Mouse (Mus musculus) midbrain, postnatal 0 days (tissue): Measurements from ENCODE around the gene F3. TPM values are rescaled to one million over a fixed set of nuclear protein-coding genes. Genes with fewer than 3 reads are reported as not detected.

Experiments used
- ATAC-seq: fragments of 200-750 bp; cut with Nextera tagmentation; 2 replicates; pipeline ENCODE4 v1.8.0; 2017; ENCODE audit warnings: moderate number of reproducible peaks, mild to moderate bottlenecking, moderate TSS enrichment, moderate library complexity; ENCODE audit not compliant: low FRiP score
- DNase-seq: peaks from one replicate; pipeline ENCODE4 v3.0.0-alpha.2; 2015; ENCODE audit warnings: low spot score
- H3K27ac ChIP-seq: fragments of 300-500 bp; sonication (generic); 2 replicates; pipeline ENCODE4 v1.5.1; 2014; ENCODE audit warnings: low read depth, mild to moderate bottlenecking, low read length, mixed read lengths
- H3K27me3 ChIP-seq: fragments of 300-500 bp; sonication (generic); 2 replicates; pipeline ENCODE4 v1.6.1; 2014; ENCODE audit warnings: low read length, control low read depth, mixed read lengths; ENCODE audit not compliant: insufficient read depth
- H3K36me3 ChIP-seq: fragments of 300-500 bp; sonication (generic); 2 replicates; pipeline ENCODE4 v1.6.1; 2014; ENCODE audit warnings: low read length, control low read depth, mixed read lengths; ENCODE audit not compliant: insufficient read depth
- H3K4me1 ChIP-seq: fragments of 300-500 bp; sonication (generic); 2 replicates; pipeline ENCODE4 v1.6.1; 2014; ENCODE audit warnings: mild to moderate bottlenecking, control low read depth, antibody characterized with exemption, low read length, mixed read lengths; ENCODE audit not compliant: insufficient read depth
- H3K4me2 ChIP-seq: fragments of 300-500 bp; sonication (generic); 2 replicates; pipeline ENCODE4 v1.6.1; 2014; ENCODE audit warnings: low read depth, mild to moderate bottlenecking, low read length, mixed read lengths; ENCODE audit not compliant: poor library complexity, severe bottlenecking
- H3K4me3 ChIP-seq: fragments of 300-500 bp; sonication (generic); 2 replicates; pipeline ENCODE4 v1.5.1; 2014; ENCODE audit warnings: low read depth, mild to moderate bottlenecking, low read length, moderate library complexity
- H3K9ac ChIP-seq: fragments of 300-500 bp; sonication (generic); replicated peaks from 2 replicates; pipeline ENCODE4 v1.6.1; 2014; ENCODE audit warnings: mild to moderate bottlenecking, low read length, moderate library complexity, mixed read lengths; ENCODE audit not compliant: poor library complexity, severe bottlenecking
- H3K9me3 ChIP-seq: fragments of 300-500 bp; sonication (generic); 2 replicates; pipeline ENCODE4 v1.6.1; 2016; ENCODE audit warnings: low read length, control low read depth
- CTCF ChIP-seq: IDR thresholded peaks from 2 replicates; pipeline ENCODE4 v1.5.1; 2016; ENCODE audit warnings: antibody characterized with exemption, mild to moderate bottlenecking
- WGBS: fragments of 180-500 bp; shearing (Covaris S2); extraction: QIAGEN DNeasy Blood & Tissue Kit; methylation state at CpG from one replicate; pipeline ENCODE4 v1.1.7; 2014; 5-methylcytosine and 5-hydroxymethylcytosine counted together
- polyA plus RNA-seq: library from polyadenylated mRNA; unstranded; fragments of >200 nt; fragmentation: Nextera tagmentation; extraction: Ambion mirVana; gene quantifications from 2 replicates; pipeline ENCODE4 v1.2.1, GENCODE M21; 2015
- total RNA-seq: library from RNA; depleted of rRNA; stranded (reverse); fragments of >200 nt; gene quantifications from 2 replicates; pipeline ENCODE4 v1.2.3, GENCODE M21; 2014; rRNA removed

F3 gene
- total RNA-seq (12.6 and 15.6 TPM in 2 replicates), polyA plus RNA-seq (16.5 and 16.7 TPM in 2 replicates)

- peak; percentile 79 for TF ChIP-seq CTCF
- Histone ChIP-seq H3K4me3 (peak within 1 kb of the TSS; percentile 70), H3K4me2 (peak within 1 kb of the TSS; percentile 71), H3K27ac (peak within 1 kb of the TSS; percentile 68), H3K36me3 (no peaks in the 10 kb centered on the region), H3K9ac (peak within 1 kb of the TSS; percentile 75), H3K4me1 (peaks cover 3% of the 10 kb centered on the region; the same call in 1 of the 2 replicates), H3K27me3 (no peaks in the 10 kb centered on the region), H3K9me3 (no peaks in the 10 kb centered on the region)
- under 1% methylated on average over 57 of the region's 73 CpGs for WGBS
- ATAC-seq: peak; percentile 85
- peak; percentile 83 for DNase-seq
Observed at GRCm38 (mm10) chr3:121722971-121723844, at the start of gene F3. TSS of gene F3 (plus strand) at chr3:121723537.

DNA sequence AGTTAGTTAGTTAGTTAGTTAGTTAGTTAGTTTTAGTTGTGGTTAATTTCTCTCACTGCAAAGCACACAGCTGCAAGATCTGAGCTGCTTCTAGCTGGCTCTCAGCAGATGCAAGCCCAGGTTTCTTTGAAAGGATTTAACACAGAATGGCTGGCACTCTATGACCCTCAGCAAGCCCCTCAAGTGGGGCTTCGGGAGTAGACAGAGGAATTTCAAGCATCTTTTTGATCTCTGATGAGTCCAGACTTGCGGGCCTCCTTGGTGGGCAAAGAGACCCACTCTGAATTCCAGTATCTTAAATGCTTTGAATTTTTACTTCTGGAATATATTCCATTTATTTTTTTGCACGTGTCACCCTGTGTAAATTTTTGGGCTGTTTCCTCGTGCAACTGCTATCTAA is 44.4 kb upstream of the F3 start:
- Histone ChIP-seq H3K4me1 (no peaks in the 10 kb centered on the region), H3K27me3 (no peaks in the 10 kb centered on the region; the same call in 1 of the 2 replicates), H3K27ac (no peak overlapping the region), H3K36me3 (no peaks in the 10 kb centered on the region), H3K4me2 (no peak overlapping the region), H3K9me3 (no peaks in the 10 kb centered on the region), H3K4me3 (no peak overlapping the region), H3K9ac (no peak overlapping the region)
- DNase-seq (no peak), ATAC-seq (no peak)
- no peak for TF ChIP-seq CTCF
- 30% methylated on average over 4 of the region's 4 CpGs for WGBS

DNA sequence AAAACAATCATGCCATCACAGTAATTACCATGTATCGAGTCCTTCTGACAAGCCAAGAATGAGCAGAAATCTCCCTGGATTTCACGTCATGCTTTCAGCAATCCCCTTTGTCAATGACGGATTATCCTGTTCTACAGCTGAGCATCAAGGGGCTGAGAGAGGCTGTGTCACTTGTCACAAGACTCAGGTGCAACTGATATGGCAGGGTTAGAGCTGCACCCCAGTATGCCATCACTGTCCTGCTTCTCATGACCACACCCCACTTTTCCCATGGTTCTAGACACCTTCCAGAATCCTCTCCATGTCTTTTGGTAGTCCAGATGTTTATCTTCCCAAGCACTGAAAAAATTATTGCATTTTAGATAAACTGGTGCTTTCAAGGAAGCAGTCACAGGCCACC is 43.9 kb upstream of the F3 start:
- DNase-seq: no peak
- TF ChIP-seq CTCF: no peak

GRCm38 (mm10) chr3:121680187-121680586 is 43.1 kb upstream of the F3 start:
- 92% methylated on average over 3 of the region's 3 CpGs for WGBS
- no peak overlapping the region for H3K9ac ChIP-seq
- H3K27ac ChIP-seq: no peak overlapping the region
- H3K4me2 ChIP-seq: no peak overlapping the region
- H3K9me3 ChIP-seq: no peaks in the 10 kb centered on the region
- no peak for DNase-seq
- H3K27me3 ChIP-seq: no peaks in the 10 kb centered on the region
- no peaks in the 10 kb centered on the region for H3K4me1 ChIP-seq
- H3K4me3 ChIP-seq: no peak overlapping the region
- no peak for ATAC-seq
- H3K36me3 ChIP-seq: no peaks in the 10 kb centered on the region
- TF ChIP-seq CTCF: no peak

More for the DNA sequence above, 43.9 kb upstream of the F3 start:
- H3K9me3 ChIP-seq: no peaks in the 10 kb centered on the region
- H3K36me3 ChIP-seq: no peaks in the 10 kb centered on the region
- ATAC-seq: no peak
- H3K9ac ChIP-seq: no peak overlapping the region
- no peaks in the 10 kb centered on the region for H3K27me3 ChIP-seq
- no peaks in the 10 kb centered on the region for H3K4me1 ChIP-seq
- H3K4me3 ChIP-seq: no peak overlapping the region
- 21% methylated on average over 3 of the region's 3 CpGs for WGBS
- no peak overlapping the region for H3K4me2 ChIP-seq
- H3K27ac ChIP-seq: no peak overlapping the region

DNA sequence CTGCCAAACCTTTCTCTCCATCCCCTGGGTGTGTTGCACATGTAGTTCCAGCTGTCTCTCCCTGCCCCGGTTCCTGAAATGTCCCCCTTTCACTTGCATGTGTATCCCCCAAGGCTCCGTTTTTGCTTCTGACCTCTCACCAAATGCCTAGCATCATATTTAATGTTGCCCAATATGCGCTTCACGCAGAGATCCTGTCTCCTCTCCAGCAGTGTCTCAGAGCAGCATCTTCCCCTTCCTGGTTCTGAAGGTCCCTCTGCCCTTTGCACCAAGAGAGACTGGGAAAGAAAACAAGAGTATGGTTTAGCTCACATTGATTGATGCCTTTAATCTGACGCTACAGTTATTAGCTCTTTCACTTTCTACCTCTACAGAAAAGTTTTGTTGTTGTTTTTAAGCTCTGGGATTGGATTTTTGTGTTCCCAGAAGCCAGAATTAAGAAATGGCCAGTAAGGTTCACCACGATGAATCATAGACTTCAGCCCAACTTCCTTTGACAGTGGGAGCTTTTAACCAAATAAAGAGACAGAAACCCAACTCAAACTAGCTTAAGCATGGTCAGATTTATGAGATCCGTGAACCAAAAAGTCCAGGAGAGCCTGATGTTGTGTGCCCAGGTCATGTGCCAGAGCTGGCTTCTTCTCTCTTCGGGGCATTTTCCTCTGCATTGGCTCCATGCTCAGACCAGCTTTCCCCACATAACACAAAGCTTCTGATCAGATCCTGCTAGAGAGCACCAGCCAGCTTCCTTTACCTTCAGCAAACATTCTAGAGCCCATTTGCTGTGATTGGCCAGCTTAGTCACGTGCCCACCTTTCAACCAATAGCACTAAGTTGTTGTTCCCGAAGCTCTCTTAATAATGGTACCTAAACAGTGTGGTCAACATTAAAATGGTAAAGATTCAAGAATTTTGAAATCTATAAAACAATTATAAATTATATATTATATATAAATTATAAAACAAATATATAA is 40.6 kb upstream of the F3 start:
- ATAC-seq (no peak), DNase-seq (no peak)
- H3K9me3 ChIP-seq: no peaks in the 10 kb centered on the region
- H3K4me1 ChIP-seq: no peaks in the 10 kb centered on the region
- H3K4me2 ChIP-seq: no peak overlapping the region
- no peaks in the 10 kb centered on the region for H3K27me3 ChIP-seq
- no peak overlapping the region for H3K27ac ChIP-seq
- H3K36me3 ChIP-seq: no peaks in the 10 kb centered on the region
- 89% methylated on average over 10 of the region's 10 CpGs for WGBS
- H3K4me3 ChIP-seq: no peak overlapping the region
- H3K9ac ChIP-seq: no peak overlapping the region
- no peak for TF ChIP-seq CTCF
